Mouse (Mus musculus): ENCODE results near the gene Slco1c1.

Gene Slco1c1

DNA sequence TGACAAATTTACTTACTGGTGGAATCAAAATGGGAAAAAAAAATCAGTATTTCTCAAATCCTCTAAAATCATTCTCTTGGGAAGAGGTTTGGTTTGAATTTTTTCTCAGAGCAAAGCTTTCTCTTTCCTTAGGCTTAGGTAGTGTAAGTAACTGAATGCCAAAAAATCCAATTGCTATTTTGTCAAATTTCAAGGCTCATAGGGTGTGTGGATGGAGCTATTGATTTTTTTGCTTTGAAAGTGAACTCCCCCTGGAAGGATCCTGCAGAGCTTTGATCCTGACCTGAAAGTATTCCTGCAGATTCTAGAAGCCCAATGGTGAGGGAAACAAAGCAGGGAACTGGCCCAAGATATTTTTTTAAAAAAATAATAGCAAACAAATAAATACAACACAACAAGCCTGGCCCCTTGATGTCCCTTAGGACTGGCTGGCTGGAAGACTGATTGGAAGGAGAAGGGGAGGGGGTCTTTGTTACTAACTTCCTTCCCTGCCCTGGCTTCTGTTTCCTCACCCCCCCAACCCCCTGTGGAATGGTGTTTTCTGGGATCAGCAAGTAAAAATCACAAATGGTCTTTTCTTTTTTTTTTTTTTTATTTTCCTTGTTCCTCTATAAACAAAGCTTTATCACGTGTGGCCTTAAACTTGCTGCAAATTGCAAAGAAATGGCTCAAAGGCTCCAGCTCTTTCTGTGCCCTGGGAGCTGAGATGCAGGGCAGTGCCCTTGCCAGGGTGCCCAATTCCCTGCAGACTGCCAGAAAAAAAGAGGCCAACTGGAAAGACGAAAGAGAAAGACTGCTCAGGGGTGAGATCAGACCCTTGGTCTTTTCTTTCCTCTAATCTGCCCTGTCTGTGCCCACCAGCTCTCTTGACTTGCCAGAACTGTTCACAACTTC, at the start of gene Slco1c1:
Gene Slco1c1, plus strand, starts transcription at position 622 of the 894 bp plus-strand sequence.
- DNase-seq (ENCODE audit: low read depth, low spot score): no peak

DNA sequence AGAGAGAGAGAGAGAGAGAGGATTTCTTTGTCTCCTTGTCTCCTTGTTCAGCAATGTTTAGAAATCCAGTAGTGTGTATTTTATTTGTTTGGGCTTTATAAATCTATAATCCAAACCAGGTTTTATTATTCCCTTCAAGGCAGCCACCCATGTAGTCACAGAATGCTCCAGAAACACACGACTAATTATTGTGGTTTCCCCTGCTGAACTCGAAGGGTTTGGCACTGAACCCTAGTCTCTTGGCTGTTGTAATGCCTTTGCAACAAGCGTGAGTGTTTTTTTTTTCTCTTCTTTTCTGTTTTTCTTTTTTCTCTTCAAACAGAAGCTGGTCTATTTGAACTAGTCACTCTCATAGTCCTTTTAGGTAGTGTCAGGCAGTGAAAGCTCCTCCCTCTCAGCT, 49.5 kb upstream of the Slco1c1 start:
- DNase-seq (ENCODE audit: low read depth, low spot score): no peak

DNA sequence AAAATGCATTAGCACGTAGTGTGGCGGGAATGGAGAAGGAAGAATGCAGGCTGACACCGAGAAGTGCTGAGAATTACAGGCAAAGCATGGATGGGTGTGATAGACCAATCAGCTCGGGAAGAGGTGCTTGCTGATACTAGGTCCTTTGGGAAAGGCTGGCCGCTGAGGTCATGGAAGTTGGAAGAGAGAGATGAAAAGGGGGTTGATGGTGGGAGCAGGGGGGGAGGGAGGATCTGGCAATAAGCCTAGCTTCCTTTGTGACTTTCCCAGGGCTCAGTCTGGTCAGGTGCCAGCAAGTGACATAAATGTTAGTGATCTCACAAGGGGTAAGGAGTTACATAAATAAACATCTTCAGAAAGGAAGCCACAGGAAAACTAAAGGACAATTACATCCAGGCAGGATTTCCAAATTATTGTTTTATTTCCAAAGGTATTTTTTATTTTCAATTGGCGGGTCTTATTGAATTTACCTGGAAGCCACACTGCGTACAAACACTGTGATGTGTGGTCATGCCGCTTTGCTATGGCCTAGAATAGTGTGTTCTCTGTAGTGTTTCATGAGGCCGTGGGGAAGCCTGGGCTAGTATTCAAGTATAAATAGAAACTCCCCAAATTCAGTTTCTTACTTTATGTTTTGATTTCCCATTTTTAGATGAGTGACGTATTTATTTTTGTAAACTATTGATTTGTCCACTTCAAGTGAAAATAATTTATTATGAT, 38.7 kb upstream of the Slco1c1 start:
- DNase-seq (ENCODE audit: low read depth, low spot score): no peak

DNA sequence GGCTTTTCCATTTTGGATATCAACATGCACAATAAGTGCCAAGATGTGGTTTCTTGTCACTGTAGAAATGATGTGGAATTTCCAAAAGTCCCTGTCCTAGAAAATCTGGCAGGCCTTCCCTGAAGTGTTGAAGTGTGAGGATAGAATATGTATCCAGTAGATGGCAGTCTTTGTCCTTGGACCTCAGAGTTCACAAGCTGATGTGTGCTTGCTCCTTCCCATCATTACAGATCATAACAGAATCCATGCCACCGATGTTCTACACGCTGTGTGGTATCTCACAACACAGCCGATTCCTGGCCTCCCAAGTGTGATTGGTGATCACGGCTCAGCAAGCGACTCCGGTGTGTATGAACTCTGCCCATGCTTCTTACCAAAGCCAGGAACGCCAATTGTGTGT, 36.9 kb upstream of the Slco1c1 start:
- peak; percentile 17 for DNase-seq (ENCODE audit: low read depth, low spot score)

DNA sequence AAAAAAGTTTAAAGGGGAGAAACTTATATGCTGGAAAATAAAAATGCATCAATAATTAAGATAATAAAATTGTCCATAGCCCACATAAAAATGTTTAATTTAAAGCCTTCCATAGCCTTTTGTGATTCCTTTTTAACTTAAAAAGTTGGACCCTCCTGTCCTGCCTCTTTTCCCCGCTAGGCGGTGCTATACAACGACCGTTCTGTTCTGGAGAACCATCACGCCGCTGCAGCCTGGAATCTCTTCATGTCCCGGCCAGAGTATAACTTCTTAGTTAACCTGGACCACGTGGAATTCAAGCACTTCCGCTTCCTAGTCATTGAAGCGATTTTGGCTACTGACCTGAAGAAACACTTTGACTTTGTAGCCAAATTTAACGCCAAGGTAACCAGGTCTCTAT, 35.5 kb upstream of the Slco1c1 start:
- DNase-seq (ENCODE audit: low read depth, low spot score): peak; percentile 32

DNA sequence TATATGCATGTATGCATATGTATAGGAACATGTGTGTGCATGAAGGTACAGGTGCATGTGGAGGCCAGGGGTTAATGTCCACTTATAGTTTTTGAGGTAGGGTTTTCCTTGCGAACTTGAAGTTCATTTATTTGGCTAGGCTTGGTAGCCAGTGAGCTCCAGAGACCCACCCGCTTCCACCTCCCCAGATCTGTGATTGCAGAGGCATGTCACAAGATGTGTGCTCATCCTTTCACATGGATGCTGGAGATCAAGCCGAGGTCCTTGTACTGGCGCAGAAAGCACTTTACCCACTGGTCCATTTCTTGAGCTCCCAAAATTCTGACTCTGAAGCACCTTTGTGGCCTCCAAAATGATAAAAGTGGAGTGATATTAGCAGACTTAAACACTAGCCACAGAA, 29.3 kb upstream of the Slco1c1 start:
- DNase-seq (ENCODE audit: low read depth, low spot score): no peak

DNA sequence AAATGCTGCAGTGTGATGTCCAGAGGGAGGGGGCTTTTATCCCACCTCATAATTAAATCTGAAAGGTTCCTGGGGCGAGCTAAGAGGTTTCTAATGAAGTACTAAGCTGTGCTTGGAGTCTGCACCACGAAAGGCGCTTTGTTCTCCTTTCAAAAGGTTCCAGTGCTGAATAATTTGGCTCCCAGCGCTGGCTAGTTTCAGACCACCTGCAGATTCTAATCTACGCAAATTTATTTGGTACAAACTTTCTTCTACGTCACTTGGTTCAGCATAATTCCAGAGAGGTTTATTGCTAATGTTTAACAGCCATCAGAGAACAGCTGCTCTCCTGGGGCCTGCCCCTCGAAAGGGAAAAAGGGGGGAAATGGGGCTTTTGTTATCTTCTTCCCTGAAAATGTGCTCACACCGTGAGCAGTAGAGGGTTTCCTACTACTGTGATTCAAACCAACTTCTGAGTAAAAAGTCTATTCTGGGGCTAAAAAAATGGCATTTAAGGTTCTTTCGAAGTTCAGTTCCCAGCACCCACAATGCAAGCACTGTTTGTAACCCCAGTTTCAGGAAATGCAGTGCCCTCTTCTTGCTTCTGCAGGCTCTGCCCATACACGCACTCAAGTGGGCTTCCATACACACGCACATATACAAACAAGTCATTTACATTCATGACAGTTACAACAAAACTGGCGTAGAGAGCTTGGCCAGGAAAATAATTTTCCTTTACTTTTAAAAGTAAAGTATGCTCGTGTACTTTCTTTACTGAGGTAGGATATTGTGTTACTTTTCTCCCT, 28.3 kb upstream of the Slco1c1 start:
- no peak for DNase-seq (ENCODE audit: low read depth, low spot score)

DNA sequence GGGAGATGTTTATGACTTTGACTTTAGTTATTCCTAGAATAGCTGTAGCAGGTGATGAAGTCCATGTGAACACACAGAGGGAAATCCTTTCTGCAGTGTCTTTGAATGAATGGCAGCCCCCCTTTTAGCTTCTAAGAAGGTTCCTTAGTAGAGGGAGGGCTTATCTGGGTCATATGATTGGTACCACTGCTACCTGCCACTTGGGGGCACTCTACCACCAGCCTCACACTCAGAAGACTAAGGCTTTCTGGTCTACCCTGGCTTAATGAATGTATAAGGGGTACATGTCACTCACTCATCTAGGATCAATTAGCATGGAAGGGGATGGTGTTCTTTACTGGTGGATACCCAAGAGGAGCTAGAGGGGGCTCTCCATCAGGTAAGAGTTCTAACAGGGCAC, 24.7 kb upstream of the Slco1c1 start:
- DNase-seq (ENCODE audit: low read depth, low spot score): no peak

DNA sequence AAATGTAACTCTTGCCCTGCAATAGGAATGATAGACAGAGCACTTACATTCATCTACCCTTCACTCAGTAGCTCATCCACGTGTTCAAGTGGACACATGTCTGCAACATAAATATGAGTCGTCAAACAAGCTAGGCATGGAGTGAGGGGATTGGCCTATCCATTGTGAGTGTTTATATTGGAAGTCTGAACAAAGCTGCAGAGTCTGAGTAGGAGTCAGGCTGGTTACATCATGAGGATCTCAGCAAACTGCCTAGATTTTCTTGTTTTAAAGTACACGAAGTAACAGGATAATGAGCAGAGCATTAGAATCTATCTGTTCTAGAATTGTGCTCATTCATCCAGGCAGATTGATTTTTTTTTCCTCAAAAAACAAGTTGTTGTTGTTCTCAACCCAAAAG, 23.0 kb upstream of the Slco1c1 start:
- no peak for DNase-seq (ENCODE audit: low read depth, low spot score)

DNA sequence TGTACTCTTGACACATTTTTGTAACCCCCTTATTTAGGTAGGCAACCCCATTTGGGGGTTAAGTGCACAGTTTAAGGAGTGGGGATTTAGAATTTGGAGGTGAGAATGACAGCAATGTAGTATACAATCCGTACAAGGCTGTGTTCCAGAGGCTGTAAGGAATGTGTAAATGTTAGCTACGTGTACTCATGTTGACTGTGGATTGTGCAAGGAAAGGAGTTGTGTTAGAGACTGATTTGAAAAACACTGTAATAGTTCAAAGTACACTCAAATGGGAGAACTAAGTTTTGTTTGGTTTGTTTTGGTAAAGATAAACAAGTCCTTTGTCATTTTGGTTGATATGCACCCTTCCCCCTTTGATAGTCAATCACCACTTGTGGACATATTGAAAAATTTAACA, 1.6 kb upstream of the Slco1c1 start:
- DNase-seq (ENCODE audit: low read depth, low spot score): no peak

DNA sequence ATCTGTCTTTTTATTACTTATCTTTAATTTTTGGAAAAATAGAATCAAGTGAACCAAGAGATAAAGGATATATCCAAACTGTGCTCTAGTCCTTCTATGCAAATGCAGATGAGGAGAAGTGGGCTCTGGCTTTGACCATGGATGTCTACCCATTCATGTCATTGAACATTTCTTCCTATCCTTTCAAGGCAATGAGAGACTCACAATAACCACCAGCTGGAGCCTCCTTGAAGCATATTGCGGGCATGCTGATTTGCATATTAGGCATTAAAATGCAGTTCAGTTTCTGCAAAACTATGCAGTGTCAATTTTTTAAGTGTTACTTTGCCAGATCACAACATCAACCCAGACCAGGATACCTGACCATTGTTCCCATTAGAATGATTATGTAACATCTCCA, 1.6 kb downstream of the Slco1c1 start:
- DNase-seq (ENCODE audit: low read depth, low spot score): no peak

DNA sequence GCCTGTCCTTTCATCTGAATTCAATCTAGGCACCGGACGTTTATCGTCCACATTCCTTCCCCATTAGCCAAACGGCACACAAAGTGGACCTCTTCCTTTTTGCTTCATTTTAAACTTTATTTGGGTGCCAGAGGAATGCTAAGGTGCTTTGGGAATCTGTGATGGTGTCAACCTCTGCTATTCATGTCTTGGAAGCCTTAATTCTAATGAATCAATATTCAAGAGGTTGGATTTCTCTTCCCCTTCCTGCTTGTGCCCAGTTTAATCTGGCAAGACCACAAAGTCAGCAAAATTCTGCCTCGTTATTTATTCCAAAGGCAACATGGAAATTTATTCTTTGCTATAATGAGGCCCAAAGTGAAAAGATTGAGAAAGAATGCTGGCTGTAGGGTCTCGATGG, 6.7 kb downstream of the Slco1c1 start:
- no peak for DNase-seq (ENCODE audit: low read depth, low spot score)

DNA sequence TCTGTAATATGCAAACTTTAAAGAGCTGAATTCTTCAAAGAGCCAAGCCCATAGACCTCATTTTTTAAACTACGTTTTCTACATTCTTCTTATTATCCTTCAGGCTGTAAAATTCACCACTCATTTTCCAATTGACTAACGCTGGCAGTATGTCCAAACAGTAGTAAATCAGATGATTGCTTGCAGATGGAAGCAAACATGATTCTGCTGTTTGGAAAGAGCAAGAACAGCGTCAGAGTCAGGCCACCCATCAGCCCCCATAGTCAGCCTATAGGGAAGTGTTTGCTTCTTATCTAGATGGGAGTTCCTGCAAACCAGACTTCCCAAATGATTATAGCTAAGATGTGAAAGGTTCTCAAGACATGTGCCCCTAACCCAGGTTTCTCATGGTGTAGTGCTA, 13.1 kb downstream of the Slco1c1 start:
- no peak for DNase-seq (ENCODE audit: low read depth, low spot score)

DNA sequence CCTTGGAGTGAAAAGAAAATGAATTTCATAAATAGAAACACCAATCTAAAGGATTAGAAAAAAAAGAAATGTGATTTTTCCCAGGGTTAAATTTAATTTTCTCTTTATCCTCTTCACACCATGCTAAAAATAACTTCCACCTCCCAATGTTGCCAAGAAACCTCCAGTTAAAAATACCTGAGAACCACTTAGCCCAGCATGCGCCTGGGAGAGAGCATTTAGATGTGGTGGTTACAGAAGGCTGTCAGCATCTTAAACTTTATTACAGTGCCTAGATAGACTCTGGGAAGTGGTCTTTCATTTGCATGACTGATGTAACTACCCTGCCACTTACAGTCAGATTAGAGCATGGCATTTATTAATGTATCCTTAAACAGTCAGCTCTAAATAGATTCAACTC, 17.0 kb downstream of the Slco1c1 start:
- no peak for DNase-seq (ENCODE audit: low read depth, low spot score)

DNA sequence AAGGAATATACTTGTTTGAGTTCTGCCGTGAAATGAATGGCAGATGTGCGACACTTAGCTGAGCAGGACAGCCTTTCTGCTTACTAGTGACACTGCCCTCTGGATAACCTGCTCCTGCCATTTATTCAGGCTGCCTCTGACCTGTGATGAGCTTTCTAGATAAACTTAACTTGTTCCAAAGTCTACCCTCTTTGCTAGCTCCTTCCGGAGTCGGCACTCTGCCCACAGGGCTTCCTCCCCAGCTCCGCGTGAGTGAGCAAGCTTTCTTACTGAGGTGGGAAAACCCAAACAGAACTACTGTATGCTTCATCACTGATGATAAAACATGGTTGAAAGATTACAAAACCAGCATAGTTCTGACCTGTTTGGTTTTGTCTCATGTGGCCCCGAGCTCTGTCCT, 19.2 kb downstream of the Slco1c1 start:
- DNase-seq (ENCODE audit: low read depth, low spot score): no peak

DNA sequence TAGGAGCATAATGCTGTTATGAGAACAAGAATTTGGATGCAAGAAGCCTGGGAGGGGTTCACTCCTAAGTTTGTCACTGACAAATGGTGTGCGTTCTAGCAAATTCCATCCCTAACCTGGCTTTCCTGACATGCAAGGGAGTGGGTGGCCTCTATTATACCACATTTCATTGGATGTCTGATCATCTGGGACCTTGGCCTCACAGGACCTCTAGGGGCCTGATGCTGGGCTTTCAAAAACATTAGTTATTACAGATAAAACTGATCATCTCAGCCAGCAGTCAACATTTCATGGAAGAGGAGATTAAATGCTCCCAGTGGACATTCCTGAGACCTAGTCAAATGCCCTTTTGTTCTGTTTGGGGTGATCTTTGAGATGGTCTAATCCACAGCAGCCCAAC, 34.0 kb downstream of the Slco1c1 start:
- DNase-seq (ENCODE audit: low read depth, low spot score): no peak

DNA sequence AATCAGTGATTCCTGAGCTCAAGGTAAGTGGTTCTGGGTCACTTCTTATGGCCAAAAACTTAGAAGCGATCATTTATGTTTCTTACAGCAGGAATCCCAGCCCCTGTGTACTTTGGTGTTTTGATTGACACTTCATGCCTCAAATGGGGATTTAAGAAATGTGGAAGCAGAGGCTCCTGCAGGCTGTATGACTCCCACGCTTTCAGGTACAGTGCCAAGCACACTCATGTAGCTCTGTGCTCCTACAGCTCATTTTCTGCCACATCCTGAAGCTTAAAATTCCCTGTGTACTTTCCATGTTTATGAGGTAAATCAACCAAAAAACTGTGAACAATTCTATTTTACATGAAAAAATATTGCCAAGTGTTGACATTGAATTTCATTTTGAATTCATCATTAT, 43.2 kb downstream of the Slco1c1 start:
- no peak for DNase-seq (ENCODE audit: low read depth, low spot score)

DNA sequence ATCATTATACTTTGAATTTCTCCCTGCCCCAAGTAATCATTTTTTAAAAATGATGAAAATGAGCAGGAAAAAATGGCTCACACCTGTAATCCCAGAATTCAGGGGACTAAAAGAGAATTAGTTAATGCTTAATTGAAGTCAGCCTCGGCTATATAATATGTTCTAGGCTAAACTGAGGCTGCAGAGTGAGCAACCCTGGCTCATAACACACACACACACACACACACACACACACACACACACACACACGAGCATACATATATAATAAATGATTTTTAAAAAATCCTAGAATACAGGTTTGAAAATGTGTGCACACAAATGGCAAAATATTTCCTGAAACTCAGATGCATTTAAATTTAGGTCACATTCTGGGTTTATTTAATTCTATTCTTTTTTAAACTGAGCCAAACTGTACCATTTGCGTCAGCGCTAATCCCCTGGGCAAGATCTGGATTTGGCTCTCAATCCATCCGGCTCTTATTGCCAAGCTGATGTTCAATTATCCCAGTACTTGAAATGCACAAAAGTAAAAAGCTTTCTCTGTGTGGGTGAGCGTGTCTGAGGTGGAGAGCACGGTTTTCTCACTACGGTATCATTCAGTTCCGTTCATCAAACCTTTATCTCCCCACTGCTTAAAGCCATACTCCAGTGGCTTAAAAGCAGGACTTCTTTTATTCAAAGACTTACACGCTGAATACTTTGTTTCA, 43.8 kb downstream of the Slco1c1 start:
- peak; percentile 2 for DNase-seq (ENCODE audit: low read depth, low spot score)

DNA sequence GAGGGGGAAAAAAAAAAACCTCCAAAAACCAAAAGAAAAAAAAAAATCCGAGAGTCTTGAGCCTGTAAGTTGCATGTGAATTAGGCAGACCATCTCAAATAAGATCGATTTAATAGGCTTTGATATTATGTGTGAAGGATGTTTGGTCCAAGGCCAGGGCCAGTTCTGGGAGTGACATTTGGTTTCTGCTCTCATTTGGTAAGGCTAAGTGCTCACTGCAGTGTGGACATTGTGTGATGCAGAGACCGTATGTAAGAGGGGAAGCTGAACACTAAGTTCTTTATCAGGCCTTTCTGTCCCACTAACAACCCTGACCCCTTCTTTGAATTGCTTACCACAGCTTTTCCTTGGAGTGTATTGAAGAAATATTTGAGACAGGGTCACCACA, 44.4 kb downstream of the Slco1c1 start:
- no peak for DNase-seq (ENCODE audit: low read depth, low spot score)

DNA sequence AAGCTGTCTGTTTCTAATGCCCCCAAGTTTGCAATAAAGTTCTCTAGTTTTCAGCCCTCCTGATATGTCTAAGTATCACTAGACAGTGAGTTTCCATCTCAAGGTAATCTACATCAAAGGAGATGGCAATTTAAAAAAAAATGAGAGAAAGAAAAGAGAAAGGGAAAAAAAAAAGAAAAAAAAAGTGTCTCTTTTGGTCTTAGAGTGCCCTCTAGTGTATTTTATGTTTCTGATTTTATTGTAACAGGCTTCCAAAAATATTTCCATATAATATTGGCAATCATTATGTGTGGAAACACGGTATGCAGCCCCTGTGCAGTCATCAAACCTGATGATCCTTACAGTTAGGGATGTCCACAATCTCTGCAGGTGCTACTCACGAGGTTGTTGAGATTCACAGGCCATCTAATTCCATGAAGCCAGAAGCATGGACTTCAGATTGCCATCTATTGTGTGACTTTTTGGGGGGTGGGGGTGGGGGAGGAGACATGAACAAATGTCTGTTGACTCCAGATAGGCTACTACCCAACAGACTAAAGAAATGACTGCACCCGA, 52.6 kb downstream of the Slco1c1 start:
- peak; percentile 6 for DNase-seq (ENCODE audit: low read depth, low spot score)

DNA sequence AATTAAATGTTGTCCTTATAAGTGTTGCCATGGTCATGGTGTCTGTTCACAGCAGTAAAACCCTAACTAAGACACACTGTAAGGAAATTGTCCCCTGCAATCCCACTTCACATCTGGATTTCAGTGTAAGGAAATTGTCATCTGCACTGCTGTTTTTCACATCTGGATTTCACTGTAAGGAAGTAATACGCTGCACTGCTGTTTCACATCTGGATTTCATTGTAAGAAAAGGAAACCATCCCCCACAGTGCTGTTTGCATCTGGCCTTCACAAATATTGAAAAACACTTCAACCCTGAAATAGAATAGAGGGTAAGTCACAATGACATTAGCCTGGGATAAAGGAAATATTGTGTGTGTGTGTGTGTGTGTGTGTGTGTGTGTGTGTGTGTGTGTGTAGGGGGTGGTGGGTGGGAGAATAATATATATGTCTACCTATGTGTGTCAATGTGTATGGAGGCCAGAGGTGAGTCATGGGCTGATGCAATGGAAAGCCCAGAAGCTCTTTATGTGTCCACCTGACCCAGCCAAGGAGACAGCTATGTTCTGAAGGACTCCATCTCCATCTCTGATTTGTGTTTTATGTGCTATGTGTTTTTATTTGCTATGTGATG, 60.7 kb downstream of the Slco1c1 start:
- no peak for DNase-seq (ENCODE audit: low read depth, low spot score)
